Mouse (Mus musculus): ENCODE data around the gene Ncf1. TPM values are rescaled to one million over a fixed set of nuclear protein-coding genes. Genes with fewer than 3 reads are reported as not detected.

Gene Ncf1
- polyA plus RNA-seq, 1 experiment from 2014 or later: 3.1 TPM

- no peak for ATAC-seq (ENCODE audit: low FRiP score)
- Histone ChIP-seq H3K9ac (ENCODE audit: low read length) (no peak overlapping the region), H3K36me3 (ENCODE audit: control insufficient read depth, insufficient read depth, low read length) (no peaks in the 10 kb centered on the region), H3K27ac (ENCODE audit: low read depth, low read length) (no peak overlapping the region), H3K27me3 (ENCODE audit: control insufficient read depth, insufficient read depth, low read length) (no peaks in the 10 kb centered on the region), H3K4me1 (ENCODE audit: control insufficient read depth, insufficient read depth, low read length) (no peaks in the 10 kb centered on the region), H3K4me3 (ENCODE audit: low read depth, low read length) (no peak overlapping the region), H3K4me2 (no peak overlapping the region), H3K9me3 (ENCODE audit: control insufficient read depth, low read length) (no peaks in the 10 kb centered on the region)
- DNase-seq (ENCODE audit: low spot score, missing footprints): no peak
- 40% methylated on average over 11 of the region's 11 CpGs for WGBS
Measured at GRCm38 (mm10) chr5:134227574-134228248, 1.7 kb downstream of the Ncf1 start.

GRCm38 (mm10) chr5:134226946-134227345, 2.5 kb downstream of the Ncf1 start:
- Histone ChIP-seq H3K4me3 (ENCODE audit: low read depth, low read length) (no peak overlapping the region), H3K36me3 (ENCODE audit: control insufficient read depth, insufficient read depth, low read length) (no peaks in the 10 kb centered on the region), H3K9me3 (ENCODE audit: control insufficient read depth, low read length) (no peaks in the 10 kb centered on the region), H3K4me2 (no peak overlapping the region), H3K4me1 (ENCODE audit: control insufficient read depth, insufficient read depth, low read length) (peaks cover 4% of the 10 kb centered on the region; the same call in 1 of the 2 replicates), H3K9ac (ENCODE audit: low read length) (no peak overlapping the region), H3K27ac (ENCODE audit: low read depth, low read length) (no peak overlapping the region), H3K27me3 (ENCODE audit: control insufficient read depth, insufficient read depth, low read length) (no peaks in the 10 kb centered on the region; the same call in 1 of the 2 replicates)
- 71% methylated on average over 12 of the region's 12 CpGs for WGBS
- DNase-seq (ENCODE audit: low spot score, missing footprints) (no peak), ATAC-seq (ENCODE audit: low FRiP score) (no peak)

GRCm38 (mm10) chr5:134225110-134225901, 4.1 kb downstream of the Ncf1 start:
- no peak overlapping the region for H3K4me3 ChIP-seq (ENCODE audit: low read depth, low read length)
- DNase-seq (ENCODE audit: low spot score, missing footprints) (no peak), ATAC-seq (ENCODE audit: low FRiP score) (no peak)
- WGBS: 83% methylated on average over 30 of the region's 30 CpGs
- no peak overlapping the region for H3K9ac ChIP-seq (ENCODE audit: low read length)
- no peaks in the 10 kb centered on the region for H3K36me3 ChIP-seq (ENCODE audit: control insufficient read depth, insufficient read depth, low read length)
- H3K27ac ChIP-seq (ENCODE audit: low read depth, low read length): no peak overlapping the region
- H3K27me3 ChIP-seq (ENCODE audit: control insufficient read depth, insufficient read depth, low read length): no peaks in the 10 kb centered on the region; the same call in 1 of the 2 replicates
- H3K9me3 ChIP-seq (ENCODE audit: control insufficient read depth, low read length): no peaks in the 10 kb centered on the region
- H3K4me2 ChIP-seq: no peak overlapping the region
- H3K4me1 ChIP-seq (ENCODE audit: control insufficient read depth, insufficient read depth, low read length): peaks cover 4% of the 10 kb centered on the region; the same call in 1 of the 2 replicates

GRCm38 (mm10) chr5:134221708-134222150, 7.7 kb downstream of the Ncf1 start:
- ATAC-seq (ENCODE audit: low FRiP score): no peak
- Histone ChIP-seq H3K9me3 (ENCODE audit: control insufficient read depth, low read length) (no peaks in the 10 kb centered on the region), H3K36me3 (ENCODE audit: control insufficient read depth, insufficient read depth, low read length) (no peaks in the 10 kb centered on the region), H3K27me3 (ENCODE audit: control insufficient read depth, insufficient read depth, low read length) (no peaks in the 10 kb centered on the region; the same call in 1 of the 2 replicates), H3K4me3 (ENCODE audit: low read depth, low read length) (peak overlapping the region; percentile 18), H3K4me1 (ENCODE audit: control insufficient read depth, insufficient read depth, low read length) (peaks cover 4% of the 10 kb centered on the region; the same call in 1 of the 2 replicates), H3K9ac (ENCODE audit: low read length) (peak overlapping the region; percentile 37), H3K4me2 (peak overlapping the region; percentile 45), H3K27ac (ENCODE audit: low read depth, low read length) (no peak overlapping the region)
- WGBS: 2% methylated on average over 36 of the region's 36 CpGs
- peak; percentile 91 for DNase-seq (ENCODE audit: low spot score, missing footprints)

DNA sequence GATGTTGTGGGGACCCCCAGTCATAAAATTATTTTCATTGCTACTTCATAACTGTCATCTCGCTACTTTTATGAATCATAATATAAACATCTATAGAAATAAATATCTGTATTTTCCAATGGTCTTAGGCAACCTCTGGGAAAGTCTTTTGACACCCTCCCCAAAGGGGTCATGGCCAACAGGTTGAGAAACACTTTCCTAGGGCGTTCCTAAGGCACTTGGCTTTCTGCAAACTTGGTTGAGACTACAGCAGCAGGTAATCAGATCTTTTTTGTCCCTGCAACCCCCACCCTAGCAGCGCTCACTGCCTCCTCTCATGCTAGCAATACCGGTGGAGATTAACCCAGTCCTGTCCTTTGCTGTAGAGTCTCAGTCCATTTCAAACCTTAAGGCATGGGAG, 8.1 kb downstream of the Ncf1 start:
- WGBS: 41% methylated on average over 4 of the region's 4 CpGs
- Histone ChIP-seq H3K9me3 (ENCODE audit: control insufficient read depth, low read length) (no peaks in the 10 kb centered on the region), H3K9ac (ENCODE audit: low read length) (no peak overlapping the region), H3K4me3 (ENCODE audit: low read depth, low read length) (no peak overlapping the region), H3K4me1 (ENCODE audit: control insufficient read depth, insufficient read depth, low read length) (peaks cover 4% of the 10 kb centered on the region; the same call in 1 of the 2 replicates), H3K27me3 (ENCODE audit: control insufficient read depth, insufficient read depth, low read length) (no peaks in the 10 kb centered on the region; the same call in 1 of the 2 replicates), H3K27ac (ENCODE audit: low read depth, low read length) (no peak overlapping the region), H3K36me3 (ENCODE audit: control insufficient read depth, insufficient read depth, low read length) (no peaks in the 10 kb centered on the region), H3K4me2 (peak overlapping the region; percentile 45)
- ATAC-seq (ENCODE audit: low FRiP score): no peak
- no peak for DNase-seq (ENCODE audit: low spot score, missing footprints)

- no peak for DNase-seq (ENCODE audit: low spot score, missing footprints)
- no peak overlapping the region for H3K9ac ChIP-seq (ENCODE audit: low read length)
- WGBS: 92% methylated on average over 7 of the region's 7 CpGs
- ATAC-seq (ENCODE audit: low FRiP score): no peak
- H3K4me1 ChIP-seq (ENCODE audit: control insufficient read depth, insufficient read depth, low read length): peaks cover 4% of the 10 kb centered on the region; the same call in 1 of the 2 replicates
- no peaks in the 10 kb centered on the region for H3K9me3 ChIP-seq (ENCODE audit: control insufficient read depth, low read length)
- H3K4me2 ChIP-seq: no peak overlapping the region
- H3K27me3 ChIP-seq (ENCODE audit: control insufficient read depth, insufficient read depth, low read length): no peaks in the 10 kb centered on the region; the same call in 1 of the 2 replicates
- no peaks in the 10 kb centered on the region for H3K36me3 ChIP-seq (ENCODE audit: control insufficient read depth, insufficient read depth, low read length)
- no peak overlapping the region for H3K27ac ChIP-seq (ENCODE audit: low read depth, low read length)
- H3K4me3 ChIP-seq (ENCODE audit: low read depth, low read length): no peak overlapping the region
Measured at GRCm38 (mm10) chr5:134217900-134218299, 11.5 kb downstream of the Ncf1 start.

- no peak for ATAC-seq (ENCODE audit: low FRiP score)
- Histone ChIP-seq H3K36me3 (ENCODE audit: control insufficient read depth, insufficient read depth, low read length) (no peaks in the 10 kb centered on the region), H3K4me1 (ENCODE audit: control insufficient read depth, insufficient read depth, low read length) (no peaks in the 10 kb centered on the region), H3K27me3 (ENCODE audit: control insufficient read depth, insufficient read depth, low read length) (no peaks in the 10 kb centered on the region), H3K9ac (ENCODE audit: low read length) (no peak overlapping the region), H3K4me2 (no peak overlapping the region), H3K27ac (ENCODE audit: low read depth, low read length) (no peak overlapping the region), H3K9me3 (ENCODE audit: control insufficient read depth, low read length) (no peaks in the 10 kb centered on the region), H3K4me3 (ENCODE audit: low read depth, low read length) (no peak overlapping the region)
- 79% methylated on average over 12 of the region's 12 CpGs for WGBS
- DNase-seq (ENCODE audit: low spot score, missing footprints): peak; percentile 69
Measured at GRCm38 (mm10) chr5:134214021-134214806, 15.2 kb downstream of the Ncf1 start.

- Histone ChIP-seq H3K4me3 (ENCODE audit: low read depth, low read length) (no peak overlapping the region), H3K27ac (ENCODE audit: low read depth, low read length) (no peak overlapping the region), H3K4me1 (ENCODE audit: control insufficient read depth, insufficient read depth, low read length) (no peaks in the 10 kb centered on the region), H3K36me3 (ENCODE audit: control insufficient read depth, insufficient read depth, low read length) (no peaks in the 10 kb centered on the region), H3K4me2 (no peak overlapping the region), H3K9me3 (ENCODE audit: control insufficient read depth, low read length) (no peaks in the 10 kb centered on the region), H3K9ac (ENCODE audit: low read length) (no peak overlapping the region), H3K27me3 (ENCODE audit: control insufficient read depth, insufficient read depth, low read length) (no peaks in the 10 kb centered on the region)
- ATAC-seq (ENCODE audit: low FRiP score) (no peak), DNase-seq (ENCODE audit: low spot score, missing footprints) (no peak)
- WGBS: 70% methylated on average over 11 of the region's 11 CpGs
Measured at GRCm38 (mm10) chr5:134209931-134210554, 19.4 kb downstream of the Ncf1 start.

Data from midbrain, embryonic 11.5 days (tissue).